Mouse (Mus musculus) inflammation-experienced regulatory T-cells, adult 16 weeks (primary cell): ENCODE data around the gene 2210011C24Rik. TPM values are rescaled to one million over a fixed set of nuclear protein-coding genes. Genes with fewer than 3 reads are reported as not detected.

ENCODE experiments used
- polyA plus RNA-seq: library from polyadenylated mRNA; unstranded; fragments of 100-300 nt; shearing (Covaris generic); gene quantifications from one replicate; pipeline ENCODE4 v1.2.1, GENCODE M21; 2017

The 2210011C24Rik gene
- polyA plus RNA-seq = 1.0 TPM

DNA sequence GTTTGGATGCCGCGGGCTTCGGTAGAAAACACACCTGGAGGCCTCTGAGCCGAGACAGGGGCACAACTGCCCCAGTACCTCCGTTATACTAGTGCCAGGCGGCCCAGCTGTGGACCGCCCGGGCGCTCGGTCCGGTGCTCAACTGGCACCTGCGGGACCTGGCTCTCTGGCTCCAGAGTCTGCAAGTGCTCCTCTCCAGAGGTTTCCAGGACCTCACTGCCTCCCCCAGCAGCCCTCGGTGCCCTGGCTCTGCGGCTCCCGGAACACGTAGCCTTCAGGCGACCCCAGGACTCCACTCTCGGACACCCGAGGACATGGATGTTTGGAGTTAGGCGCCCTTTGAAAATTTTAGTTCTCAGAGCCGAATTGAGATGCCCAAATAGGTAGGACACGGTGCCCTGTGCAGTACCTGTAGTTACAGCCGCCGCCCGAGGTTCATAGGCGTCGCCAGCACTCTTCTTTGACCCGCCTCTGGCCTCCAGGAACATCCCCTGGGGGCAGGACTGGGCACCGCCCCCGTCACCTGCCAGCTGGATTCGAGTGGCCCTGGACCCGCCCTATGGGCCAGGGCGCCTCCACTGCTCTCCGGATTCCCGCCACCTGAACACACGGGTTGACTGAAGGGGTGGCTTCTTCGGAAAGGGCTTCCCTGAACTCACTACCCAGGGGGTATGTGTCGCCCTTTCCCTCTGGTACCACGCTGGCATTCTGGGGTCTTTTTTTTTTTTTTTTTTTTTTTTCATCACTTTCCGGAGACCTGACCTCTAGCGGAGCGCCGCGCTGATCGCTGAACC is at the start of gene 2210011C24Rik:
Gene 2210011C24Rik (minus strand): TSS at position 467 of the 794 bp plus-strand sequence.

DNA sequence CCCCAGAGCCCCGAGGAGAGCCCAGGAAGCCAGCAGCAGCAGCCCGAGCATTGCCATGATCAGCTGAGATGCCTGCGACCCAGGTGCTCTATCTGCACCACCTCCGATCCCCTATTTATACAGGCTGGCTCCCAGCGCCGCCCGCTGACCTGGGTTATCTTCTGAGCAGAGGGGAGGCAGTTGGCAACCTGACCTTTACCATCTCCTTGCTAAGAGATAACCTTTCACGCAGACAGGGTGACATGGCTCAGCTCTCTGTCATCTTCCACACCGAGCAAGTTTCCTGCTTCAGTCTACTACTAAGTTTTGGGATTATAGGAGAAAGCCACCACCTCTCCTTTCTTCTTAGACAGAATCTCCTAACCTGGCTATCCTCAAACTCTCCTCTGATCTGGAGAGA is 32.9 kb upstream of the 2210011C24Rik start, which contains the start of gene Rln3:
Gene Rln3 (minus strand): TSS at position 101 of the 400 bp plus-strand sequence.

DNA sequence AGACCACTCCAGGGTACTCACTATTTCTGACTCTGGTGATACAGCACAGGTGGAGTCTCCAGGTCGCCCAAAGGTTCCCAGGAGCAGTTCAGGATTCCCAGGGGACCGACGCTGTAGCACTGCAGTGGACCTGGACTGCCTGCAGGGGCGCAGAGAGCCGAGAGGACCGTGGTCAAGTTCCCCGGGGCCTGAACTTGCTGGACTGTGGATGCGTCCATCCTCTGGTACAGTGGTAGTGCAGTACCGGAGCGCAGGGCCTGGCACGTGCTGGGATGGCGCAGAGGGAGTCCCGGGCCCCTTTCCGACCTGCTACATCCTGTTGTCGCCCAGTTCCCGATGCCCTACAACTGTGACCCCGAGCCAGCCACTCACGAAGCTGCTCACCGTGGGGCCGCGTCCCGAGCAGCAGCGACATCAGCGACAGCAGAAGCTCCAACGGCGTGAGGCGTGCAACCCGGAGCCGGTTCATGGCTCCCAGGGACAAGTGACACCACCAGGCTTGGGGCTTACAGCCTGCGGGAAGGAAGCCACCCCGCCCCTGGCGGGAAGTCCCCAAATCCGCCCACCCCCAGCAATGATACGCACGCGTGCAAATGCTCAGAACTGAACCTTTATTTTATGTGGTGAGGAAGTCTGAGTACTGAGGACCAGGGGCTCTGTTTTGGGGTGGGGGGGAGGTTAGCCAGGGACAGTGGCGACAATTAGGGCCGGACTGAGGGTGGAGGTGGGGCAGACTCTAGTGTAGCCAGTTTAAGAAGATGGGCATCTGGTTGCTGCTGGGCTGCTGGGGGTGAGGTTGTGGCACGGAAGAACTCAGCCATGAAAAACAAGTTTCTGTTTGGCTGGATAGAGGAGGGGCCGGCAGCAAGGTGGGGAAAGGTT is 30.3 kb upstream of the 2210011C24Rik start, which contains the start of gene Il27ra:
Gene Il27ra (minus strand): TSS at position 524 of the 882 bp plus-strand sequence.

DNA sequence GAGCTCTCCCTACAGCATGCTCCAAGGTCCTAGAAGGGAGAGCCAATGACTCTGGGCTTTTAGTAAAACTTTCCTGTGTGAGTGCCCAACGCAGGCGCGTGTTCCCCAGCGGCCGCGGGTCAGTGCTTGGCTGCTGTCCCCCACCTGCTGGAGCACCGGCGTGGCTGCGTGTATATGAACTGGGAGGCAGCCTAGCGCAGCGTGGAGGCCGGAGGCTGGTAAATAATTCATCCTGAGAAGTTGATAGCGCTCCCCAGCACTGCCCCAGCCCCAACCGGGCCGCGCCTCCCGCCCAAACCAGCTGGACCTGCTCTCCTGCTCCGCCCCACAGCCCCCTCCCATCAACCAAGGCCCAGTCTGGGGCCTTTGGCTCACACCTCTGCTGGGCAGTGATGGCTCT is 9.1 kb upstream of the 2210011C24Rik start, which contains the start of gene Palm3:
Gene Palm3 (plus strand): TSS at position 376 of the 400 bp plus-strand sequence.

DNA sequence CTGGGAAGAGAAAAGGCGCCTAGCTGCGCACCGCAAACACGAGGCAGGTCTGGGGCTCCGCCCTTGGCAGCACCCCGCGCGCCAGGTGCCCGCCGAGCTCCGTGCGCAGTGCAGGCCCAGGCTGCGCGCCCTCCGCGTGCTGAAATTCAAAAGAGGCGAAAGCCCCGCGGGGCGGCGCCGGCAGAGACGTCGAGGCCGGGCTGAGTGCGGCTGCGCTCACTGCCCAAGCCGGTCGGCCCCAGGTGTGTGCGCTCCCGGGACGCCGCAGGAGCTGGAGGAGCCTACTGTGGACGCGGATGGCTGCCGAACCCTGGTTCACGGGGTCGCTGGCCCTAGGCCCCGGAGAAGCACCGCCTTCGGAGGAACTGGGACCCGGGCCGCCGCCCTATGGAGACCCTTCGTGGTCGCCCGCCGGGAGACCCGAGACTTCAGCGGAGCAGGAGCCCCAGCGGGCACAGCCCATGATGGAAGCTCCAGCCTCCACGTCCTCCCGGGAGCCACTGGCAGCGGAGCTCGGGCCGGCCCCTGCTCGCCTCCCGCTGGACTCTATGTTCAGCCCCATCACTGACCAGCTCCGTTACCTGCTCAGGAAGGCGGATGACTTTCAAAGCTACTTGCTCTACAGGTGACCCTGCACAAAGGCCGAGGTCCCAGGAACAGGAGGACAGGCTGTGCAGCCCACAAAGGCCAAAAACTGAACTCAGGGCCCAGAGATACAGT is 10.5 kb downstream of the 2210011C24Rik start, which contains the start of gene 1700067K01Rik:
Gene 1700067K01Rik (plus strand): TSS at position 222 of the 720 bp plus-strand sequence.

DNA sequence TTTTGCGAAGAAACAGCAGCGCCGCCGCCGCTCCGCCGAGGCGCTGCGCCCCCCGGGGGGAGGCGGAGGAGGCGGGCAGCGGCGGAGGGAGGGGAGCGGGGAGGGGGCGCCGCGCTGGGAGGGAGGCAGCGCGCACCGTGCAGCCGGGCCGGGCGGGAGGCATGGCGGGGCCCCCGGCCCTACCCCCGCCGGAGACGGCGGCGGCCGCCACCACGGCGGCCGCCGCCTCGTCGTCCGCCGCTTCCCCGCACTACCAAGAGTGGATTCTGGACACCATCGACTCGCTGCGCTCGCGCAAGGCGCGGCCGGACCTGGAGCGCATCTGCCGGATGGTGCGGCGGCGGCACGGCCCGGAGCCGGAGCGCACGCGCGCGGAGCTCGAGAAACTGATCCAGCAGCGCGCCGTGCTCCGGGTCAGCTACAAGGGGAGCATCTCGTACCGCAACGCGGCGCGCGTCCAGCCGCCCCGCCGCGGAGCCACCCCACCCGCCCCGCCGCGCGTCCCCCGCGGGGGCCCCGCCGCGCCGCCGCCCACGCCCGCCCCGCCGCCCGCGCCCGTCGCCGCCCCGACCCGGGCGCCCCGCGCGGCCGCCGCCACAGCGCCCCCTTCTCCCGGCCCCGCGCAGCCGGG is 14.3 kb downstream of the 2210011C24Rik start, which contains the start of gene Samd1:
Gene Samd1 (plus strand): TSS at position 162 of the 631 bp plus-strand sequence.

DNA sequence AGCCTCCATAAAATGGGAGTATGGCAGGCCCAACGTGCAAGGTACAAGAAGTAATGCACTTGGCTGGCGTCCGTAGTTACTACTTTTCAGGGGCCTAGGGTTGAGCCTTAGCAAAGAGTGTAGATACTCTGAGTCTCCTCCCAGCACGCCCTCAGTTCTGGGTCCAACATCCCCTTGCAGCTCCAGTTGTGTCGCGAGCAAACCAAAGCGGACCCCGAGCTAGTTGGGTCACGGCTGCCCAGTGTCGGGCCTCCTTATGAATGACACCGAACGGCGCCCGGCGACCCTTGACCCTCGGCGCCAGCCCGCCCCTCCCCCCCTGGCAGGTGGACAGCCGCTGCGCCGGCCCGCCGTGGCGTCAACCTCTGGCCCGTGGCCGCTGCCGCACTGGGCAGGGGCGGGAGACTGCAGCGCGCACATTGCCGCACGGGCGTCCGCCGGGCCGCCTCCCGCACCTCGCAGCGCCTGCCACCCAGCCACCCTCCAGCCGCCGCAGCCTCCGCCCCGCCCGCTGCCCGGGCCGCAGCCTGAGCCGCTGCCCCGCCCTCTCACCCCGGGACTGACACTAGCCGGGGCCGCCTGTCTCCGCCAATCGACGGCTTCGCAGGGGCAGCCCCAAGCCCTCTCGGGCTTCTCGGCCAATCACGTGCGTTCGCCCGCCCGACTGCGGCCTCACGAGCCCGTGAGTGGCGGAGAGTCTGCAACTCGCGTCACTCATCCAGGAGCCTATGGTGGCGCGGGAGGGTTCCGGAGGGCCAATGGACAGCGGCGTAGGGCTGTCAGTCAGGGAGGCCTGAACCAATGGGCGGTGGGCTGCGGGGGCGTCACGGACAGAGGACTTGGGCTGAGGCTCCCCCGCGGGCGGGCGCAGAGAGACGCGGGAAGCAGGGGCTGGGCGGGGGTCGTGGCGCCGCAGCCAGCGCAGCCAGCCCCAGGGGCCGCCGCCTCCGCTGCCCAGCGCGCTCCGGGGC is 39.5 kb downstream of the 2210011C24Rik start, which contains the start of gene Prkaca:
Gene Prkaca (plus strand): TSS at position 844 of the 971 bp plus-strand sequence.

Other genes starting within 250 kb of the 2210011C24Rik start
- gene Adgrl1, start 112.1 kb downstream of the 2210011C24Rik start, polyA plus RNA-seq = 3.2 TPM
- gene Gm10644, start 57.0 kb downstream of the 2210011C24Rik start, polyA plus RNA-seq = 0.94 TPM
- 26.9 TPM for gene Asf1b, start 56.7 kb downstream of the 2210011C24Rik start, polyA plus RNA-seq
- 2.1 TPM for gene Prkaca, start 39.2 kb downstream of the 2210011C24Rik start, polyA plus RNA-seq
- gene Samd1, start 14.5 kb downstream of the 2210011C24Rik start, polyA plus RNA-seq = 1.5 TPM
- 1.2 TPM for gene 1700067K01Rik, start 10.7 kb downstream of the 2210011C24Rik start, polyA plus RNA-seq
- gene Palm3, start 9.3 kb upstream of the 2210011C24Rik start, polyA plus RNA-seq = 4.5 TPM
- 435 TPM for gene Il27ra, start 30.4 kb upstream of the 2210011C24Rik start, polyA plus RNA-seq
- gene Rln3, start 32.8 kb upstream of the 2210011C24Rik start, polyA plus RNA-seq = 136 TPM
- 0.98 TPM for gene Gm10643, start 53.0 kb upstream of the 2210011C24Rik start, polyA plus RNA-seq
- 45.8 TPM for gene Rfx1, start 54.7 kb upstream of the 2210011C24Rik start, polyA plus RNA-seq
- 28.9 TPM for gene Dcaf15, start 92.6 kb upstream of the 2210011C24Rik start, polyA plus RNA-seq
- gene Podnl1, start 113.8 kb upstream of the 2210011C24Rik start, polyA plus RNA-seq = 24.7 TPM
- 63.0 TPM for gene Cc2d1a, start 135.8 kb upstream of the 2210011C24Rik start, polyA plus RNA-seq
- 2.4 TPM for gene 4930432K21Rik, start 135.9 kb upstream of the 2210011C24Rik start, polyA plus RNA-seq
- gene Nanos3, start 173.0 kb upstream of the 2210011C24Rik start, polyA plus RNA-seq = not detected
- gene Zswim4, start 224.9 kb upstream of the 2210011C24Rik start, polyA plus RNA-seq = 7.1 TPM
- gene D8Ertd738e, start 237.5 kb upstream of the 2210011C24Rik start, polyA plus RNA-seq = 255 TPM
- 30.3 TPM for gene Mri1, start 245.2 kb upstream of the 2210011C24Rik start, polyA plus RNA-seq